Mouse (Mus musculus): Measurements from ENCODE around the gene Pdzd2. TPM values are rescaled to one million over a fixed set of nuclear protein-coding genes. Genes with fewer than 3 reads are reported as not detected.

Pdzd2 gene
- total RNA-seq, 2 experiments from 2014 or later, result 15.5 to 20.4 TPM

DNA sequence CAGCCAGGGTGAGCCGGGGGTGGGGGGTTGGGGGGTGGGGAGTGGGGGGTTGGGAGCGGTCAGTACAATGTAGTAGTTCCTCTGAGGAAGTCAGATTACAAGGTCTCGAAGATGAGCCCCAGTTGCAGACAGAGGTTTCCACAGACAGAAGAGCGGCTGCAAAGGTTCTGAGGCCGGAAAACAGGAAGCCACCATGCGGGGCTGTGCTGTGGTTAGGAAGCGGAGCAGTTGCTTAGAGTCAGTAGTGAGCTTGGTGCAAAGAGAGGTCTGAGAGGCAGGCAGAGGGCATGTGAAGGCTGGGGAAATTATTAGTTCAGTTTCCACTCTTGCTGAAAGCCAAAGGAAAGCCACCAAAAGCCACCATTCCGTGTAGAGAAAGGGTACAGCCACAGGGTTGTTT is 303.8 kb downstream of the Pdzd2 start:
- no peak for DNase-seq (ENCODE audit: low spot score in 2 of 2)

DNA sequence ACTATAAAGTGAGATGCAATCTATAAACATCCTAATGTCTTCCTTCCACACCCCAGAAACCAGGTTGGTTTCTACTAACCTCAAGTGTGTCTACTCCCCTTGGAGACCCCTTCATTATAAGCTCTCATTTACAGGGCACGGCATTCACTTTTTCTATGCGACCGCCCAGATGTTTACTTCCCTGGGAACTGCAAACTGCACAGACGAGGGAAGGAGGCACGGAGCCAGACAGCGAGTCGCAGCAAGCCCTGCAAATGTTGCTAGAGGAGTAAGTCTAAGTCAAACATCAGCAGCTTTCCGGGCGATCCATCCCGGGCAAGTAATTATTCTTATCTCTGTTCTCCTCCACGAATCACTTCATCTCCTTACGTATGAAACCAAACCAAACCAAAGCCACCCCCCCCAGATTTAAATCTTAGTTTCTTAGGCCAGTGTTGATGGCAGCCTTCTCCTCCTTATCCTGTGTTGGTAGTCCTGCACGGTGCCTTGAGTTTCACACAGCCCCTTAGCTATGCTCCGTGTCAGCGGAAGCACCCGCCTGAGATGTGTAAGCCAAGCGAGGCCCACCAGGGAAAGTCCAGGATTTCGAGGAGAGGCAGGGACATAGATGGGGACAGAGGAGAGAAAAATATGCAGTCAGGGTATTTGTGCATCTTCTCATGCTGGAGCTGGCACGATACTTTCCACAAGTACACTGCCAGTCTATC is 305.7 kb downstream of the Pdzd2 start:
- no peak for DNase-seq (ENCODE audit: low spot score in 2 of 2)

DNA sequence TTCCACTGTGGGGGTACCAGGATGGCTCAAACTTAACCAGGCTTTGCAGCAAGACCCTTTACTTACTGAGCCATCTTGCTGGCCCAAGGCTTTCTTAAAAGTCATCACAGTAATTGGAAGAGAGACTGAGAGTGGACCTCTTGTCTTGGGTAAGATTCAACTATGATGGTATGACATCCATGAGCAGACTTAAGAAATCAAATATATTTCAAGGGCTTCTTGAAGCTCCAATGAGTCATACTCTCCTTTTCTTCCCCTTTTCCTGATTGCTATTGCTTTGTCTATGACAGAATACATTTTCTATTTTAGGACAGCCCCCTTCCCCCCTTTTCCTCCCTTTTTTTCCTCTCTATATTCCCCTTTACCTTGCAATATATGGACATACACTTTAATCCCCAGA is 306.8 kb downstream of the Pdzd2 start:
- no peak for DNase-seq (ENCODE audit: low spot score in 2 of 2)

DNA sequence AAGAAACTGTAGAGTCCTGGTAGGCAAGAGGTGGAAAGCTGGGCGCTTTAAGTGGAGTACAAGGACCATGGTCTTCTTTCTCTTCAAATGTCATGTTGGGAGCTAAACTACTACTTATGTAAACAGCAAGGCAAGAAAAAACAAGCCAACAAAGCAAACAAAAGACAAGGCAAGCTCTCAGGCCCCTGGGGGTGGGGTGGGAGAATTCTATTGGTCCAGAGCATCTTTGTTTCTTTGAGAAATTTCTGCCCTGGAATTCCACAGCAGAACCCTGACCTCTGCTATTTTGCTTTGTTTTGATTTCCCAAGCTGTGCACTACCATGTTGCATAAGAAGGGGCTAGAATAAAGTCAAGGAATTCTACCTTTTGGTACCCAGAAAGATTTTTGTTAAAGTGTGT is 307.4 kb downstream of the Pdzd2 start:
- DNase-seq (ENCODE audit: low spot score in 2 of 2), result no peak

DNA sequence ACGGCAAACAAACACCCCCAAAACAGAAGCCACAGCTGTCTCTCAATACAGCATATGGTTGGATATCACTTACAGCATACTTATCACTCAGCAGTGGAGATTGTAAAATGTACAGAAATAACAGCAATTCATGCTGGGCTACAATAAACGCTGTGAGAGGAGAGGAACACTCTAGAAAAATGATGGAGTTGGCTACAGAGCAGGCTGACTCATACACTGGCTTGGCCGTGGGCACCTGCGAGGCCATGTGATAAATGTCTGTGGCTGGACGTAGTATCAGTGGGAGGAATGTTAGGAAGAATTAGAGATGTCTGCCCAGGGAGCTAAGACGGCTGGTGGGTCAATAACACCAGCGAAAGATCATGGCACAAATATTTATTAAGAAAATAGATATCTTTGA is 308.0 kb downstream of the Pdzd2 start:
- no peak for DNase-seq (ENCODE audit: low spot score in 2 of 2)

DNA sequence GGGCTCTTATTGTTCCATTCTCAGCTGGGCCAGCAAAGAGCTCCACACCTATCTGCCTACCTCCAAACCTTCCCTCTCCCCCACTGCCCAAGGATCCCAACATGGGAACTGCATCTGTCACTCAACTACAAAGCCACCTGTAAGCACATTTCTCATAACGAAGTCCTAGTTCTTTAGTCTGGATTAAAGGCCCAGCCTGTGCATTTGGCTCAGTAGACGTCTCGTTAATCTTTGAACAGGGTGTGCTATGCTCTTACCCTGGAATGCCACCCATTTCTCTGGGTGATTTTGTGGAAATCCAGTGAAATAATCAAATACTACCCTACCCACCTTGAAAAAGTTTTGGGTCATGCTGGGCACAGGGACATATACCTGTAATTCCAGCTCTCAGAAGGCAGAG is 308.5 kb downstream of the Pdzd2 start:
- DNase-seq (ENCODE audit: low spot score in 2 of 2), result no peak

DNA sequence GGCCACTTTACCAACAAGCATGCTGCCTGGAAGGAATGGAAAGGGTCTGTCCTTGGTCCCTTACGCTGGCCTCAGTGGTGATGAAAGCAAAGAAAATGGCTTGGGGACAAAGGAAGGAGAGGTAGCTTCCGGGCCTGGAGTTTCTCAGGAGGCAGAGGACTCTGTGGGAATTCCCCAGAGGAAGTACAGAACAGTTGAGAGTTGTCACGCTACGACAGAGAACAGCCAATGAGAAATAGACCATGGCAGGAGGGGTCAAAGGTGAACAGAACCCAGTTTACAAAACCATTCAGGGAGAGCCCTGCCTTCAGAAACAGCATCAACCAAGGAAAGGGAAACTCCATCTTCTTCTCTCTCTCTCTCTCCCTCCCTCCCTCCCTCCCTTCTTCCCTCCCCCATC is 309.1 kb downstream of the Pdzd2 start:
- DNase-seq (ENCODE audit: low spot score in 2 of 2), result no peak

DNA sequence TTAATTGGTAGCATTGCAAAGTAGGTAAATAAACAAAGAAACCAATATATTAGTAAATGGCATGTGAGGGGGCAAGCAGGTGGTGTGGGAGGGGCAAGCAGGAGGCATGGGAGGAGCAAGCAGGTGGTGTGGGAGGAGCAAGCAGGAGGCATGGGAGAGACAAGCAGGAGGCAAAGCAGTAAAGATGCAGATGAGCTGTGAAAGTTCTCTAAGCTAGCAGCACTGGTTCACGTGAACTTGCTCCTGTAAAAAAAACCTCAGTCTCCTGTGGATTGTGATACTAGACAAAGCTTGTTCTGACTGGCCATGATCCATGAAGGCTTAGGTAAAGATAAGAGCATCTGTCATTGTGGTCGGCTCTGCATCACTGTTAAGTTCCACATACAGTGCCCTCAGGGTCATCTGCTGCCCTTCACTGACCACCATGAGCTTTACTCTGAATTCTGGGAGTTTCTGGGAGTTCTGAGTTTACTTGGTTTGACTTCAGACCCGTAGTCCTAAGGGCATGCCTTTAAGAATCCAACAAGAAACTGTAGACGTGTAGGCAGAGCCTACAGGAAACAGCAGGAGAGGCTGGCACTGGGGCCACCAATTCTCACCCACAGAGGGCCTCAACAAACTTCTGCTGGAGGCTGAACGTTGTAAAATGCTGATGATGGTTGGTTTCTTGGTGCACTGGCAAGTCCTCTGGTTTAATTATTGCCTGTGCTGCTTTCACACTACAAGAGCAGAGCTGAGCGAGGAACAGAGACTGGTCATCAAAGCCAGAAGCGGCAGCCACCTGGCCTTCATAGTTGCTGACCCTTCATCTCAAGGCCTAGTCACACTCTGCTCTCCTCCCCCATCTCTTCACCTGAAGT is 309.9 kb downstream of the Pdzd2 start:
- DNase-seq (ENCODE audit: low spot score in 2 of 2), result no peak

DNA sequence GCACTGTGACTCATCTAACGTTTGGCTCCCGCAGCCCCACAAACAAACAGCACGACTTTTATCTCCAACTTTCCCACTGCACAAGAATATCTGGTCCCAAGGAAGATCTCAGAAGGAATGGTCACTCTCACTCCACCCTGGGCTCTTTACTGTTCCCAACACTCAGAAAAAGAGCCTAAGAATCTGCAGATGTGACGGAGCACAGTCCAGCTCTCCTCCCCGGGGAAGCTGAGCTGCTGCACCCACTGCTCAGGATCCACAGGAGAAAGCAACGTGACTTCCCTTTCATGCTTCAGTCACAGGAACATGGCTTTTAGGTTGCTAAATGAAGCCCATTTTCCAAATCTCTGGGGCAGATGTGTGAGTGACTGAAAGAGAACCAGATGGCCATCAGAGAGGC is 311.9 kb downstream of the Pdzd2 start:
- no peak for DNase-seq (ENCODE audit: low spot score in 2 of 2)

DNA sequence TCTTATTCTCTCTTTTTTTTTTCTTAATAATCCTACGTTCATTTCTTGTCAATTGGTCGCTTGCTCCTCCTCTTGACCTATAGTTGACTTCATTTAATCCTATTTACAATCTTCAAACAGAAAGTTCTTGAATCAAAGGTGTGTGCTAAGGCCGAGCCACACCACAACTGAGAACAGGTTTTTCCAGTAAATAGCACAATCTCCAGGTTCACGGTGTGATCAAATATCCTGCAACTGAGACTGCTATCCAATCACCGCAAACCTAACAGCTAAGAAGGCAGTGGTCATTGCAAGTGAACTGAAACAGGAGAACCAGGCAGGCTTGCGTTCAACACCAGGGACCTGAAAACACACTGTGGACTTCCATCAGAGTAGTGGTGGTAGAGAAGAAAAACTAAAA is 313.4 kb downstream of the Pdzd2 start:
- no peak for DNase-seq (ENCODE audit: low spot score in 2 of 2)

DNA sequence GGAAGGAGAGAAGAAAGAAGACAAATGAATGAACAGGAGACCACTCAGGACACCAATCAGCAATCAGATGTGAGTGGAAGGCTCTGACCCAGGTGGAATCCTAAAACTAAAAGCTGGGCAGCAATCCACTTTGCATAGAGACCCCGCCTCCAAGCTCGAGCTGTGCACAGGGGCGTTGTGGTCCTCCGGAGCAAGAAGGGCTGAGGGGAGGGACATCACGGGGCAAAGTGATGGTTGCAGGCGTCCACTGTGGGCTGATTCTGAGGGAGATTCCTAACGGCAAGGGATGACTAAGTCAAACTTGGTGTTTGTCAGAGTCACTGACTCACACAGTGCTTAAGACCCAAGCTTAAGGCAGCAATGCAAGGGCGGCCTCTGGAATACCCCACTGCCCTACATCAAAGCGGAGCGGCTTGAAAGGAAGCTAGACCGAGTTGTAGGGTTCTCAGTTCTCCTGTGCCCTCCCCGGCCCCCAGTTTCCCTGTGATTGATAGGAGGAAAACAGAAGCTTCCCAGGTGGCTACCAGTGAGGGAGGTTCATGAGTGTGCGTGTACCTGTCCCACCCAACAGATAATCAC is 314.6 kb downstream of the Pdzd2 start:
- DNase-seq (ENCODE audit: low spot score in 2 of 2), result no peak

DNA sequence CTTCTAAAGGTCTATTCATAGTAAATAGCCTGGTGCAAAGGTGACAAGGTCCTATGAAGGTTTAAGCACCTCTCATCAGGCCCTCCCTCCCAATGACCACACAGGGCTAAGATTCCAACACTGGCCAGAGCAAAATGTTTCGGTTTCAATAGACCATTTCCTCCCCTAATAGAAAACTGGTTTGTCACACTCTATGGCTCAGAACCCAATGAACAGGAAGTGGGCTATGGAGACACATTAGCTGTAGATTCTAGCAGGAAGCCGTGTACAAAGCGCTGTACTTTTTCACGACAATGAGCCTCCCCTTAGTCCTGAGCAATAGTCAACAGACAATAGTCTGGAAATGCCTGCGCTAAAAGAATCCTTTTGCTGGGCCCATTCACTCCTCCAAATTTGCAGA is 315.5 kb downstream of the Pdzd2 start:
- DNase-seq (ENCODE audit: low spot score in 2 of 2), result no peak

DNA sequence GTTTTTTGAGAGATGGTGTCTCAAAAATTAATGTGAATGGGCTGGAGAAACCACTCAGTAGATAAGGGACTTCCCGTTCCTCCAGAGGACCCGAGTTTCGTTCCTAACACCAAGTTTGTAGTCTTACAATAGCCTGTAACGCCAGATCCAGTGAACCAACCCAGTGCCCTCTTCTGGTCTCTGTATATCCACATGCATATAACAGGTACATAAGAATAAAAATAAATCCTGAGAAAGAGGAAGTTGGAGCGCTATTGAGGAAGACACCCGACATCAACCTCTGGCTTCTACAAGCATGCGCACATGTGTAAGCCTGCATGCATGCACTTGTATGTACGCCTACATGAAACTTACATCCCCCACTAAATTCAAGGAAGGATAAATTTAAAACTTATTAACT is 318.8 kb downstream of the Pdzd2 start:
- no peak for DNase-seq (ENCODE audit: low spot score in 2 of 2)

DNA sequence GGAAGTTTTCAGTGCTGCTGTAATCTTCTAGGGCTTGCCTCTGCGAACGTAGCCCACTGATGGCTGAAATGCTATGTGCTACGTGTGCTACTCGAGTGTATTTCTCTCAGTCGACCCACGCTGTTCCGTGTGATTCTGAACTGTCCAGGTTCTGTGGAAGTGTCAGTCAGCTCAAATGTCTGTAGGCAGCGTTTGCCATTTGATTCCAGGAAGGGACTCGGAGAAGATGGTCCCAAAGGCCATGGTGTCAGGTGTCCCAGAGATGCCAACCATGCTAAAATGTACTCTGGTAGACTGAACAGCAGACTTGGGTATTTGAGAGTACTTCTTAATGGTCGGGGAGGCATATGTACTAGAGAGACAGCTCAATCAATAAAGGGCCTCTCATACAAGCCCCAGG is 319.3 kb downstream of the Pdzd2 start:
- DNase-seq (ENCODE audit: low spot score in 2 of 2), result no peak

DNA sequence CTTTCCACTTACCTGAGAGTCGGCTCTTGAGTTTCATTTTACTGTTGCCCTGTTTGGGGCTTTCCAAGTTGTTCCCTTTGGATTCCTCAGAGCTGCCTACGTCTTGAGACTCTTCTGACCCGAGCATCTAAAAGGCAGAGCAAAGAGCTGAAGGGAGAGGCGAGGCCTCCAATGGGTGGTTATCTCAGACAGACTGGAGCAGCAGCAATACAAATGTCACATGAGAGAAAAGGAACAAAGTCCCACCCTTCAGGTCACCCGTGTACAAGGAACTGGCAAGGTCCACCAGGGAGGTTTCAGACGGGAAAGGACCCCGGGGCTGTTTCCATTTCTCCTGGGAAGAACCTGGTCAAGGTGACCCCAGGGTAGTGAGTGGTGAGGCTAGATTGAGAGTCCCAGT is 320.3 kb downstream of the Pdzd2 start:
- DNase-seq (ENCODE audit: low spot score in 2 of 2), result no peak

DNA sequence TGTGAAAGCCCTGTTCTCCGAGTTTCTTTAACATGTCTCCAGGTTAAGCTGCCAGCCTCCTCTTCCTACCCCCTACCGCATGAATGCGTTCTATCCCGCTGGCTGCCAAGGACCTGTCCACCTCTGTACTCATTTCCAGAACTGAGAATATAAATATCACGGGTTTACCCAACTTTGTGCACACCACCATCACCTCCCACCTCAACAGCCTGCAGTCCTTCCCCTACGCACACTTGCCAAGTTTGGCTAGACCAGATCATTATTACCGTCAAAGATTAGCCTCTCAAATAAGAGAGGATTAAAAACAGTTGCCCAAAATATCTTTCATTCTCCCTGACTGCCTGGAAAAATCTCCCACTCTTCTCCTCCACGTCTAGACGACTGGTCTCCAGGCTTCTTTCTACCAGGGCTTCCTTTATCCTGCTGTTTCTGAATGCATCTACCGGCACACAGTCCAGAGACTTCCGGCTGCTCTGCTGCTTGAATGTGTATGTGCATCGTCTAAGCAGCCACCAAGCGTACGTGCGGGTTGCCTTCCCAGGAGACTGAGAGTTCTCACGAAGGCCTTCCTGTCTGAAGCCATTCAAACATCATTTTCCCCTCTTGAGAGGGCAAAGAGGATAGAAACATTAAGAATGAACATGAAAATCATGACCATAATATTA is 324.1 kb downstream of the Pdzd2 start:
- no peak for DNase-seq (ENCODE audit: low spot score in 2 of 2)

DNA sequence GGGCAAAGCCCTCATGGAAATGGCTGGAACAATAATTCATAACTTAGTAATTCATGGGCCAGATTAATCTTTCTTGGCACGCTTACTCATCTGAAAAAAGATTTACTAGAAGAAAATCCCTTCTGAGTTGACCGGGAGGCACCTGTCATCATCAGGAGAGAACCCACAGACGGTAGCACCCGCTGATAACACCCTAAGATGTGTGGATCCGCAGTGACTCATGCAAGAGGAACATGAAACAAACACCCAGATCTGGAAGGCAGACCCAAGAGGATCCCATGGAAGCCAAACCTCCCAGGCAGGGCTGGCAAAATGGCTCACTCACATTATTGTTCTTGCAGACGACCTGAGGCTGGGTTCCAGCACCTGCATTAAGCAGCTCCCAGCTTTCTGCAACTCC is 325.0 kb downstream of the Pdzd2 start:
- no peak for DNase-seq (ENCODE audit: low spot score in 2 of 2)

DNA sequence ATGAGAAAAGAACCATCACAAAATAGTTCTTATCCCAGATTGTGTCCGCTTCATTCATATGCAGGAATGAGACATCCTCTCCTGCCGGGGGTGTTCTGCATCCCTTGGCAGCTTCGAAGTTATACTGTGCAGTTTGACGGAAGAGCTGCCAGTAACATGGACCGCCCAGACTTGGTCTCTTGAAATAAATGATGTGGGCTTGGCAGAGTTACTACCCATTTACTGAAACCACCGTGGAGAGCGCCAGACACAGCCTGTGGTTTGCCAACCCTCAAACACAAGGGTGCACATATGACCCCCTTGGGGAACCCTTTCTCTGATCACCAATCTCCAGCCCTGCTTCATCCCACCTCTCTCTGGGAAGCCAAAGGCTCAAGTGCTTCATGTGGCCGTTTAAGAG is 331.5 kb downstream of the Pdzd2 start:
- no peak for DNase-seq (ENCODE audit: low spot score in 2 of 2)

DNA sequence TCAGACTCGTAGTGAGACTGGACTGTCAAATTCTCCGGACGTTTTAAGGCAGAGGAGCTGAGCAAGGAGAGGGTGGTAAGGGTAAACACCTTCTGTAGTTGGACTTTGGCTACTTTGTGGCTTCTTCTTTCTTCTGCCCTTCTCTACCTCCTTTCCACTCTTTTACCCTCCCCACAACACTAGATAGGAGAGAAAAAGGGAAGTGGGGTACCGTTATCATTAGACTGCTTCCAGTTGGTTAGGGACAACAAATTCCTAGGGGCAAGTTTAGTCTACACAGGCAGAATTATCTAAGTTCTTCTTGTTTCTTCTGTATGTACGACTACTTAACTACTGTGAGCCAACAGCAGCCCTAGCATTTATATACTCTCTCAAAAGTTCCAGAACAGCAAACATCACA is 334.1 kb downstream of the Pdzd2 start:
- DNase-seq (ENCODE audit: low spot score in 2 of 2), result no peak

DNA sequence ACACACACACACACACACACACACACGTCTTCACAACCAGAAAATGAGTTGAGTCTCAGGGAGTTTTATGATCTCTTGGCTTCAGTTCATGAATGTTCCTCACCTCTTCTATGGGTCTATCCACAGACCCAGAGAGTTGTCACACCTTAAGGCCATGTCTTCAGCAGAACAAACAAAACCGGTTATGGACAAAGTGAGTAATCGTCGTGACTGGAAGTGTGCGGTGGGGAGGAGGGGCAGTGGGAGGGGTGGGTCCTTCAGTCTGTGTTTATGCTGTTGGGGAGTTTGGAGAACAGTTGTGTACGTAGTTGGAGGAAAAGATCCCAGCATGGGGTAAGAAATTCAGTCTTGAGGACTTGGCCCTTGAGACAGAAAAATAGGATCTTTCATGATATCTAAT is 342.7 kb downstream of the Pdzd2 start:
- no peak for DNase-seq (ENCODE audit: low spot score in 2 of 2)

DNA sequence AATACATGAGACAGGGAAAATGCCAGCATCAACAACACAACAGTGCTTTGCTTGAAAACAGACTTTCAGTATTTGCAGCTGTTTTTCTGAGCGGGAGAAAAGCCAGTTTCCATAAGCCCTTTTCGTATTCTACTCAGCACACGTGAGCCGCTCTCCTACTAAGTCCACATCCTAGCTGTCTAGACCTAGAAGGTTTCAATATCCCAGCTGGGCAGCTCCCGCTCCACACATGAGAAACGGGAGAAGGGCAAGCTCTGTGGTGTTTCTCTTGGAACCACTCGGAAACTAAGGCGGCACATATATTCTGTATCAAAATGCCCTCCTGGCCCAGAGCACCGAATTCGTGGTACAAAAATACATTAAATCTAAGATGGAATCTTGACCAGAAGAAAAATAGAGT is 345.0 kb downstream of the Pdzd2 start:
- DNase-seq (ENCODE audit: low spot score in 2 of 2), result no peak

Data from adrenal gland, postnatal 4 days (tissue).